Mouse (Mus musculus): ENCODE measurements around the gene Telo2.
A peak's percentile ranks its signal among the peaks of the same experiment; 100 is the strongest.
"Not testable (repeated sequence)": the region's sequence is repeated elsewhere in the genome, so short reads cannot be mapped to it uniquely, and the experiment has no call there.

Gene Telo2

GRCm38 (mm10) chr17:25115664-25116432 is at the start of gene Telo2:
Gene Telo2, minus strand, starts transcription at chr17:25115967.
- peak; percentile 98 for DNase-seq

DNA sequence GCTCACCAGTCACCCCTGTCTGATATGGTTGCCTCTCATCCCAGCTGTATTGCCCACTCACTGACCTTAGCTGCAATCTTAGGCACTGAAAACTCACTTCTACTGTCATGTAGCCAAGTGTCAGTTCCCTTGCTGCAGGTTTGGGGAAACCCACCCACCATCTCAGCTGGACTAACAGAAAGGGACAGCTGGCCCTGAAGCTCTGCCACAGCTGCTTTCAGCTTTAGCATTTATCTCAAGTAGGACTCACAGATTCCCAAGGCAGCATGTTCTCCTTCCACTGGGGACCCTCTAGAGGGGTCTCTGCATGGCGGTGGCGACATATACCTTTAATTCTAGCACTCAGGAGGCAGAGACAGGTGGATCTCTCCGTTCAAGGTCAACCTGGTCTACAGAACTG is 49.0 kb upstream of the Telo2 start:
- DNase-seq, result no peak

GRCm38 (mm10) chr17:25163387-25163786 is 47.6 kb upstream of the Telo2 start:
- no peak for DNase-seq

DNA sequence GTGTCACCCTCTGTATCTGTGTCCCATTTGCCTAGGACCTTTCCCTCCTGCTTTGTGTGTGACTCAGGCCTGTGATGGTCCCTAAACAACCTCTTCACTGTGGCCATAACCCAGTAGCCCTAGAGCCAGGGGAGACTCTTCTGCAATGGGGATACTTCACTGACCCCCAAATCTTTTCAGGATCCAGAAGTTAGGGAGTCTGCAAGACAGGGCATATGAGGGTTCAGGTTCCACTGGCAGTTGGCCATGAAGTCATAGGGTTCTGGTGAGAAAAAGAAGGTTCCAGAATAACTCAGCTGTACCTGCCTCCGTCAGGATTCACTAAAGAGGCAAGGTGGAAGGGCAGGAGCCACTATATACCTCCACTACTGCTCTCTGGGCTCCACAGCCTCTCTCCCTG is 46.4 kb upstream of the Telo2 start, which contains the start of gene Ccdc154:
TSS of gene Ccdc154 (plus strand) at position 301 of the 400 bp plus-strand sequence.
- no peak for DNase-seq

- DNase-seq, result peak; percentile 41
Observed at GRCm38 (mm10) chr17:25139960-25140359, 24.2 kb upstream of the Telo2 start.

DNA sequence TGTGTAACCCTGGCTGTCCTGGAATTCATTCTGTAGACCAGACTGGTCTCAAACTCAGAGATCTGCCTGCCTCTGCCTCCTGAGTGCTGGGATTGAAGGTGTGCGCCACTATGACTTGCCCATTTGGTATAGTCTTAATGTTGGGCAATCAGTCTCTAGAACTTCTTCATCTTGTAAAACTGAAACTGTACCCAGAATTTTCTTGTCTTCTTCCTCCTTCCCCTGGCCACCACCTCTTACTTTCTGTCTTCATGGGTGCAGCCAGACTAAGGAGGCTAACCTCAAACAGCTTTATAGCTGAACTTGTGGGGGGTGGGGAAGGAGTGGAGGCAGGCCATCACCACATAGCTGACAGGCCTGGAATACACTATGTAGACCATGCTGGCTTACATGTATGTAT is 23.0 kb upstream of the Telo2 start:
- DNase-seq, result no peak

GRCm38 (mm10) chr17:25135622-25136021 is 19.9 kb upstream of the Telo2 start:
- no peak for DNase-seq

DNA sequence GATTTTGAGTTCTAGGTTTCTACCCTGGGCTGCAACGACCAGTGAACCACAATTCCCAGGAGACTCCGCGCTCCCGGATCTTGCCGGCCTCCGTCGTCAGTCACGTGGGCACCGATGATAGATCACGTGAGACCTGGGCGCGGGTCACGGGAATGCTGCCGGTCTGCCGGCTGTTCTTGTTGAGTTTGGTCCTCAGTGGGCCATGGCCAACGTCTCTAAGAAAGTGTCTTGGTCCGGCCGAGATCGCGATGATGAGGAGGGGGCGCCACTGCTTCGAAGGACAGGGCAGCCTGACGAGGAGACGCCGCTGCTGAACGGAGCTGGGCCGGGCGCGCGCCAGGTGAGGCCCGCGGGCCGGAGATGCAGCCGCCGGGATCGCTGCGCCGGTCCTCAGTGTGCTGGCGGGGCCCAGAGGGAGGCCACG is 17.5 kb upstream of the Telo2 start, which contains the start of gene Clcn7:
TSS of gene Clcn7 (plus strand) at position 117 of the 424 bp plus-strand sequence.
- DNase-seq, result peak; percentile 96

DNA sequence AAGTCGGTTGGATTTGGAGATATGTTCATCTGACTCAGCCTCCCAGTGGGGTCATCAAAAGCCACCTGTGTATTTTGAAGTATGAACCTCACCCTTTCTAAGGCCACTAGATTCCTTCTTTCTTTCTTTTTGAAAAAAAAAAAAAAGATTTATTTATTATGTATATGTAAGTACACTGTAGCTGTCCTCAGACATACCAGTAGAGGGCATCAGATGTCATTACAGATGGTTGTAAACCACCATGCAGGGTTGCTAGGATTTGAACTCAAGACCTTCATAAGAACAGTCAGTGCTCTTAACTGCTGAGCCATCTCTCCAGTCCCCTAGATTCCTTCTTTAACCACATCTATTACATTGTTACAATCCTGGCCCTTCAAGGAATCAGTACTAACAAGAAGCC is 14.3 kb upstream of the Telo2 start:
- DNase-seq, result no peak

- no peak for DNase-seq
Observed at GRCm38 (mm10) chr17:25127681-25128080, 11.9 kb upstream of the Telo2 start.

- no peak for DNase-seq
Observed at GRCm38 (mm10) chr17:25127079-25127478, 11.3 kb upstream of the Telo2 start.

DNA sequence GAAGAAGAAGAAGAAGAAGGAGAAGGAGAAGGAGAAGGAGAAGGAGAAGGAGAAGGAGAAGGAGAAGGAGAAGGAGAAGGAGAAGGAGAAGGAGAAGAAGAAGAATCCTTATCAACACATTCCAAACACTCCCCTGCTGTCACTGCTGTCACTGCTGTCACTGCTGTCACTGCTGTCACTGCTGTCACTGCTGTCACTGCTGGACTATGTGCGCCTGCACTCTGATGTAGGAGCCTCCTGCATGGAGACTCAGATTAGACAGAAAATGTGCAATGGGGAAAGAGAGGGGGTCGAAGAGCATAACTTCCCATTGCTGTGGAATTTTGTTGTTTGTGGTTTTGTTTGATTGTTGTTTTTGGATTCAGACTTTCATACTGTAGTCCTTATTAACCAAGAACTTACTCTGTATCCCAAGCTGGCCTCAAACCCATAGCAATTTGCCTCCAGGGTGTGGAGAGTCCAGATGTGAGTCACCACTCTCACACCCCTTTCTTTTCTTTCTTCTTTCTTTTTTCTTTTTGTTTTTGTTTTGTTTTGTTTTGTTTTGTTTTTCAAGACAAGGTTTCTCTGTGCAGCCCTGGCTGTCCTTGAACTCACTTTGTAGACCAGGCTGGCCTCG is 9.8 kb upstream of the Telo2 start:
- DNase-seq, result not testable (repeated sequence)

- peak; percentile 35 for DNase-seq
Observed at GRCm38 (mm10) chr17:25123979-25124378, 8.2 kb upstream of the Telo2 start.

GRCm38 (mm10) chr17:25120406-25120805 is 4.6 kb upstream of the Telo2 start, which contains the start of gene Ptx4:
Gene Ptx4, plus strand, starts transcription at chr17:25120760.
- no peak for DNase-seq

- peak; percentile 47 for DNase-seq
Observed at GRCm38 (mm10) chr17:25117263-25117662, 1.5 kb upstream of the Telo2 start.

DNA sequence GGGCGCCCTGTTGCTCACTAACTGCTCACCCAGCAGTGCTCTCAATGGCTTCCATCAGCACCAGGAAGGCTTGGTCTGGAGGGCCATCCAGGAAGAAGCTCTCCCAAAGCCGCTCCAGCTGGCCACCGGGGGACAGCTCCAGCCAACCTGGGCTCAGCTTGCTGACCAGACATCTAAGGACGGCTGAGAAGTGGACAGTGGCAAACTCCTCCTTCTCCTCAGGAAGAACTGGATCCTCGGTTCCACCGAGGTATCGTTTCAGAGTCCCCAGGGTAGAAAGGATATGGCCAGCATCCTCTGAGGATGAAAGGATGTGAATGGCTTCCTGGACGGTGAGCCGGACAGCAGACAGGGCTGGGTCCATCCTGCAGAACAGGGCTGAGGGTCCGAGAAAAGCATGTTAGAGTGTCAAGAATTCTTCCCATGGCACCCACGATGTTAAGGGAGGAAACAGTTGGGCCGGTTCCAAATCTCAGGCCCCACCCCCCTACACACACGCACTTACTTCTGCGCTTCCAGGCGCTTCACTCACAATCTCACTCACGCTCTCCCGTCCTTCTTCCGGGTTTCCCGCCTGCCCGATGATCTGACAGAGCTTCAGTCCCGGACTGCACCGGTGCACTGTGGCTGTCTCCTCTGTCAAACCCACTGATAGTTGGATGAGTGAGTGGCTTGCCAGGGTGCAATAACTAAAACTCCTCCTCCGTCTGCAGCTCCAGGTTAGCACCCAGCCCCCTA is 690 bp downstream of the Telo2 start:
- DNase-seq, result peak; percentile 59

GRCm38 (mm10) chr17:25112423-25112810 is 3.4 kb downstream of the Telo2 start:
- DNase-seq, result no peak

- peak; percentile 84 for DNase-seq
Observed at GRCm38 (mm10) chr17:25111739-25112422, 3.9 kb downstream of the Telo2 start.

GRCm38 (mm10) chr17:25111220-25111619 is 4.5 kb downstream of the Telo2 start:
- no peak for DNase-seq

DNA sequence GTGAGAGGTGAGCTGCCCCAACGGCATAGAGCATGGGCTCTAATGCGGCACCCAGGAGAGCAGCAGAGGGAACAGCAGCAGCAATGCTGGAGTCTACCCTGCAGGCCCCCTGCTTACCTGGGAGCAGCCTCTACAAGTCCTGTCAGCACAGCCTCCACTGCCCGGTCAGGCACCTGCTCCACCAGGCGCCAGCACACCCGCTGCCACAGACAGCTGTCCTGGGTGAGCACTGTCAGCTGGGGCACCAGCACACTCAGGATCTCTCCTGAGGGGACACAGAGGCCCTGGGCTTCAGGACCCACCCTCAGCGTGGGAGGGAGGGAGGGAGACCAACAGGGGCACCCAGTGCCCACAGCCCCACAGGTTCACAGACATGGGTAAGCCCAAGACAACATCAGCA is 5.2 kb downstream of the Telo2 start:
- no peak for DNase-seq

DNA sequence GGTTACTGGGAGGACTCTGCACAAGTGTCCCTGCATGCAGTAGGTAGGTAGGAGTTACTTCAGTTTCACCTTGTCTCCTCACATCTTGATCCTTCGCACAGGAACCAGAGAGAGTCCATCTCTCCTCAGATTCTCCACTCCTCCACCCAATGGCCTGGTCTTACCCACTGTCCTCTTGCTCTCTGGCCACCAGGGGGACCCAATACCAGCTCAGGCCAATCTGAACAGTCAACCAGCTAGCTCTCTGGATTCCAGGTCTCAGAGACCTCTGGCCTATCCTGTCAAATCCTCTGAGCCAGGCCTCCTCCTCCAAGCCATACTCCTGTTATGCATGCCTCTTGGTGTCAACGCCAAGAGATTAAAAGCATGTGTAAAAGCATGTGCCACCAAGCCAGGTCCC is 6.2 kb downstream of the Telo2 start:
- DNase-seq, result peak; percentile 77

DNA sequence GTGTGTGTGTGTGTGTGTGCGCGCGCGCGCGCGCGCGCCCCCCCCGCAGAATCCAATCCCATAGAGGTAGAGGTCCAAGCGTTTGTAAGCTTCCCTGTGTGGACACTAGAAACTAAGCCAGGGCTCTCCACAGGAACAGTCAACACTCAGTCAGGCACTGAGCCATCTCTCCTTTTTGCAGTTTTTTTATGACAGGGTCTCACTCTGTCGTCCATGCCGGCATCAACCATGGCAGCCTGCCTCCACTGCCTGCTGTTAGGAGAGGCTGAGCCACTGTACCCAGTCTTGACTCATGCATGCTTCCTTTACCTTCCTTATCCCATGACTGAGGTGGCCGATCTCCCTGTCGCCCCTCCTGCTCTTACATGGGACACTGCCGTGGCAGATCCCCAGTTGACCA is 8.0 kb downstream of the Telo2 start:
- no peak for DNase-seq

DNA sequence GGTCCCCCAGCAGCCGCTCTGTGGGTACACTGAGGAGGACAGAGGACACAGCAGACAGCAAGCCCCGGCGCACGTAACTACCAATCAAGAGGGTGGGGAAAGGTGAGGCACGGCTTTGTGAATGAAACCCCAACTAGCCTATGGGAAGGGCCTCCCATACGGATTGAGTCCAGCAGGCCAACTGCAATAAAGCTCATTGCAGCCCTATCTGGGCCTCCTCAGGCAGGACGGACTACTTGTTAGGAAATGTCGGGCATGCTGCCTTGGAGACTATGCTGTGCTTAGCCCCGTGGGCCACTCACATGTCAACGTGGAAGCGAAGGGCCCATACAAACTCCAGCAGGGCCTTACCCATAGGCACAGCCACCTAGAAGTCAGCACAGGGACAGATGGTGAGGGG is 14.4 kb downstream of the Telo2 start:
- DNase-seq, result no peak
